Mouse (Mus musculus): ENCODE results near the gene Vav2.

GRCm38 (mm10) chr2:27229481-27230105 lies 197.2 kb downstream of the Vav2 start:
- TF ChIP-seq CTCF (IDR thresholded peaks at IDR 0.05; ENCODE audit: insufficient read depth, low read length) (no peak), POLR2A (IDR thresholded peaks at IDR 0.05; ENCODE audit: borderline replicate concordance, extremely low read depth, low read depth, low read length) (no peak)
